In genomic region chr8:105473816-105474606, GRCm38 (mm10) we compare ENCODE assay signal across 9 mouse cellular contexts. TPM values are rescaled to one million over a fixed set of nuclear protein-coding genes. Genes with fewer than 3 reads are reported as not detected.
DNase-seq lines count a peak whose midpoint lies in the region; ATAC-seq and TF ChIP-seq lines count a peak whose summit lies in the region.
"Had no signal": no experiment of that assay in that cellular context is flagged by ENCODE, and none has a peak within 500 bp of the region (broad histone marks: within the 10 kb centered on the region; RNA-seq: fewer than 3 reads in every experiment).

No protein-coding gene starts in this region.

- peaks cover 9% of the 10 kb centered on the region for H3K36me3 ChIP-seq in forebrain, embryonic 10.5 days (replicated peaks)
- no peaks in the 10 kb centered on the region for H3K36me3 ChIP-seq in limb, embryonic 11.5 days (ENCODE audit: control insufficient read depth, insufficient read depth, low read length)
- H3K36me3 ChIP-seq in myocyte (ENCODE audit: control insufficient read depth, insufficient read depth) = no peaks in the 10 kb centered on the region

- WGBS in forebrain, embryonic 10.5 days = 27% methylated on average over 17 of the region's 17 CpGs
- WGBS in limb, embryonic 11.5 days = 24% methylated on average over 17 of the region's 17 CpGs

- H3K9me3 ChIP-seq in forebrain, embryonic 10.5 days = no peaks in the 10 kb centered on the region
- no peaks in the 10 kb centered on the region for H3K9me3 ChIP-seq in limb, embryonic 11.5 days (ENCODE audit: control insufficient read depth, low read length)

- H3K4me3 ChIP-seq in forebrain, embryonic 10.5 days = peak overlapping the region; percentile 13; the same call in 1 of the 2 replicates
- no peak overlapping the region for H3K4me3 ChIP-seq in limb, embryonic 11.5 days (ENCODE audit: low read depth, low read length)
- no peak overlapping the region for H3K4me3 ChIP-seq in myocyte

- DNase-seq in kidney, adult 18-20 months = peak; percentile 36
- DNase-seq in kidney, adult 8-10 months = no peak
- peak; percentile 42 for DNase-seq in forebrain, embryonic 10.5 days (ENCODE audit: extremely low spot score, low spot score)
- DNase-seq in heart, postnatal 25 days (ENCODE audit: low spot score) = peak; percentile 57
- peak; percentile 48 for DNase-seq in limb, embryonic 11.5 days (ENCODE audit: low spot score)
- DNase-seq in natural killer cell, adult 2 months (ENCODE audit: low spot score in 2 of 2) = no peak
- no peak for DNase-seq in spleen, postnatal 4 days (ENCODE audit: low spot score in 2 of 2)

- no peak for TF ChIP-seq POLR2A in myocyte (IDR thresholded peaks at IDR 0.05; ENCODE audit: insufficient read length, low read depth)

- H3K4me1 ChIP-seq in forebrain, embryonic 10.5 days = peaks cover 80% of the 10 kb centered on the region
- peaks cover 40% of the 10 kb centered on the region for H3K4me1 ChIP-seq in limb, embryonic 11.5 days (ENCODE audit: control insufficient read depth, insufficient read depth, low read length)

- peak overlapping the region; percentile 64; the same call in 1 of the 2 replicates for H3K27ac ChIP-seq in forebrain, embryonic 10.5 days
- no peak overlapping the region for H3K27ac ChIP-seq in limb, embryonic 11.5 days (replicated peaks; ENCODE audit: low read depth, low read length)

- intact Hi-C loops in heart, postnatal 25 days (cut with DNase I) = no loop called here

- peaks cover 78% of the 10 kb centered on the region for H3K27me3 ChIP-seq in forebrain, embryonic 10.5 days (ENCODE audit: poor library complexity, severe bottlenecking)
- peaks cover 15% of the 10 kb centered on the region for H3K27me3 ChIP-seq in limb, embryonic 11.5 days (ENCODE audit: control insufficient read depth, insufficient read depth, low read length)
- H3K27me3 ChIP-seq in myocyte (ENCODE audit: control insufficient read depth, insufficient read depth, insufficient read length) = no peaks in the 10 kb centered on the region

- H3K9ac ChIP-seq in limb, embryonic 11.5 days (ENCODE audit: low read length) = no peak overlapping the region

- H3K79me2 ChIP-seq in myocyte (ENCODE audit: control insufficient read depth, insufficient read depth) = no peaks in the 10 kb centered on the region

- no peak for ATAC-seq in limb, embryonic 11.5 days (ENCODE audit: insufficient number of reproducible peaks, low FRiP score, low TSS enrichment, low read depth)

- H3ac ChIP-seq in myocyte (ENCODE audit: control insufficient read depth, insufficient read length) = no peak overlapping the region

- peak overlapping the region; percentile 10; the same call in 1 of the 2 replicates for H3K4me2 ChIP-seq in limb, embryonic 11.5 days (ENCODE audit: low read depth, severe bottlenecking)
- H3K4me2 ChIP-seq in myocyte (ENCODE audit: low read depth) = peak overlapping the region; percentile 58

TF ChIP-seq in myocyte, 11 proteins besides CTCF, POLR2A, EP300 and RAD21:
- TF ChIP-seq MYOG (IDR thresholded peaks at IDR 0.05; ENCODE audit: control insufficient read depth in 1 of 3, insufficient read depth in 1 of 3, insufficient read length in 2 of 3, low read depth in 2 of 3) (peak; percentile 85 to 95 (median 93)), MYOD1 (IDR thresholded peaks at IDR 0.05; ENCODE audit: control insufficient read depth in 1 of 3, insufficient read length in 2 of 3, low read depth in 2 of 3) (peak; percentile 51 to 92 (median 84)), CEBPB (IDR thresholded peaks at IDR 0.05; ENCODE audit: insufficient read depth, poor library complexity, severe bottlenecking) (no peak), USF1 (IDR thresholded peaks at IDR 0.05; ENCODE audit: low read depth) (no peak), MAX (IDR thresholded peaks at IDR 0.05; ENCODE audit: low read depth) (no peak), TCF3 (IDR thresholded peaks at IDR 0.05; ENCODE audit: insufficient read length, low read depth) (no peak), REST (IDR thresholded peaks at IDR 0.05; ENCODE audit: insufficient read depth, insufficient read length) (no peak), POLR2AphosphoS2 (IDR thresholded peaks at IDR 0.05; ENCODE audit: insufficient read length, low read depth) (no peak), E2F4 (IDR thresholded peaks at IDR 0.05; ENCODE audit: insufficient read depth) (no peak), SRF (IDR thresholded peaks at IDR 0.05; ENCODE audit: control insufficient read depth, insufficient read length, low read depth) (no peak), TCF12 (IDR thresholded peaks at IDR 0.05; ENCODE audit: insufficient read depth, poor library complexity, severe bottlenecking) (peak; percentile 4)
TF ChIP-seq in myocyte: peak in this region for 3.

RNA-seq across cellular contexts. Expression of gene Tppp3, which starts 2.7 kb away (rescaled TPM):
- 23.3 and 23.9 TPM in 2 replicates for polyA plus RNA-seq in forebrain, embryonic 10.5 days (2016; fragmentation: Nextera tagmentation; extraction: Ambion mirVana)
- 10 to 100 TPM; 51.4 TPM for total RNA-seq in heart, postnatal 25 days (2021)
- polyA plus RNA-seq in limb, embryonic 11.5 days (2014; fragmentation: Nextera tagmentation; extraction: Ambion mirVana) = 15.0 and 17.8 TPM in 2 replicates
- polyA plus RNA-seq in myocyte (2012; fragmentation: generic; extraction: Trizol) = 155 TPM

RNA-seq across cellular contexts. Expression of gene Zdhhc1, which starts 22.7 kb away (rescaled TPM):
- polyA plus RNA-seq in forebrain, embryonic 10.5 days (2016; fragmentation: Nextera tagmentation; extraction: Ambion mirVana) = 12.9 and 18.5 TPM in 2 replicates
- 10 to 100 TPM; 12.8 to 13.6 TPM for total RNA-seq in heart, postnatal 25 days (2021)
- 19.6 and 24.0 TPM in 2 replicates for polyA plus RNA-seq in limb, embryonic 11.5 days (2014; fragmentation: Nextera tagmentation; extraction: Ambion mirVana)
- 17.3 TPM for polyA plus RNA-seq in myocyte (2012; fragmentation: generic; extraction: Trizol)

RNA-seq across cellular contexts. Expression of gene Hsd11b2, which starts 44.5 kb away (rescaled TPM):
- polyA plus RNA-seq in forebrain, embryonic 10.5 days (2016; fragmentation: Nextera tagmentation; extraction: Ambion mirVana) = 12.3 and 15.6 TPM in 2 replicates
- under 1 TPM; 0.13 to 0.36 TPM for total RNA-seq in heart, postnatal 25 days (2021)
- polyA plus RNA-seq in limb, embryonic 11.5 days (2014; fragmentation: Nextera tagmentation; extraction: Ambion mirVana) = 64.2 and 71.0 TPM in 2 replicates
- polyA plus RNA-seq in myocyte (2012; fragmentation: generic; extraction: Trizol) = 0.59 TPM
- total RNA-seq: neutrophil, adult 5-6 weeks had no signal

Comparison
In these comparisons a context has a peak if more than half of its experiments do, and no peak if none do; other contexts are left out.
1. DNase-seq: peak in kidney, adult 18-20 months (single experiment), forebrain, embryonic 10.5 days (single experiment), heart, postnatal 25 days (single experiment) and limb, embryonic 11.5 days (single experiment); none in kidney, adult 8-10 months (0 of 2), natural killer cell, adult 2 months (0 of 2) and spleen, postnatal 4 days (0 of 2).